Mouse (Mus musculus): ENCODE measurements at regions not wholly inside any gene's neighbourhood (a gene's known extent, or its start where the extent isn't known, plus 50 kb on each side); places are given as distances from the start of the nearest gene placed in this dataset.

DNA sequence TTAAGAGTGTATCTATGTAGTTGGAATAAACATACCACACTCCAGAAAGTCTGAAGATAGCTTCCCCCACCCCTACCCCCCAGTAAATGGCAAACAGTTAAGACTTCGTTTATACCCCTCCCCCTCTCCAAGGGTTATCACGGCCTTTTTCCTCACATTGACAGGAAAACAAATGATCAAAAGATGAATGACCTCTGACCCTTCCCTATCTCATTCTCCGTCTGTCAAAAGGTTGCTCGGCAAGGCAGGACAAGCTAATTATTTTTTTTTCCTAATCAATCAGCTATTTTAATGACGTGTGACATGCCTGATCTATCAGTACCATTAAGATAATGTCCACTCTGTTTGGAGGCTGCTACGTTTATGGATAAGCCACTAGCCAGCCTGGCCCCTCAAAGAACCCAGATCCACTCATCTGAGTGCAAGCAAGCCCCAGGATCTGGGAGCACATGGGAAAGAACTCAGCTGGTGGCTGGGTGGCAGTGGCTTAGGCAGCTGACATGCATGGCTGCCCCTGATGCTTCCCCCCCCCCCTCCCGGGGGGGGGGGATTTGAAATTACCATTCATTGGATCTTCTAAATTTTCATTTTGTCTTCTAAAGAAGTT lies 192.1 kb downstream of the Msrb3 start:
- TF ChIP-seq CTCF (IDR thresholded peaks at IDR 0.05; ENCODE audit: low read depth) (no peak), EP300 (IDR thresholded peaks at IDR 0.05; ENCODE audit: low read depth) (no peak)

All from liver, embryonic 14.5 days (tissue).